Mouse (Mus musculus): ENCODE measurements around the gene Gtpbp8. TPM values are rescaled to one million over a fixed set of nuclear protein-coding genes. Genes with fewer than 3 reads are reported as not detected.

Gene Gtpbp8
- polyA plus RNA-seq, 1 experiment from 2014 or later, result 34.1 TPM

Other genes with a start within 250 kb of the Gtpbp8 start
- 20.6 and 21.2 TPM in 2 replicates for gene Boc, start 187.5 kb downstream of the Gtpbp8 start, polyA plus RNA-seq (2015; fragmentation: Nextera tagmentation; extraction: Ambion mirVana)
- gene Nepro, start 22.1 kb downstream of the Gtpbp8 start, polyA plus RNA-seq (2015; fragmentation: Nextera tagmentation; extraction: Ambion mirVana), result 6.6 and 7.4 TPM in 2 replicates
- 0.15 and 0.43 TPM in 2 replicates for gene Cd200r1, start 19.4 kb upstream of the Gtpbp8 start, polyA plus RNA-seq (2015; fragmentation: Nextera tagmentation; extraction: Ambion mirVana)
- gene Cd200r4, start 65.4 kb upstream of the Gtpbp8 start, polyA plus RNA-seq (2015; fragmentation: Nextera tagmentation; extraction: Ambion mirVana), result 0.10 TPM in 1 of 2 replicates, not detected in the other
- gene Cd200r2, start 120.7 kb upstream of the Gtpbp8 start, polyA plus RNA-seq (2015; fragmentation: Nextera tagmentation; extraction: Ambion mirVana), result not detected in 2 replicates
- not detected in 2 replicates for gene Cd200r3, start 197.3 kb upstream of the Gtpbp8 start, polyA plus RNA-seq (2015; fragmentation: Nextera tagmentation; extraction: Ambion mirVana)